Mouse (Mus musculus) hindbrain, postnatal 0 days (tissue): Measurements from ENCODE around the gene Vegfa. TPM values are rescaled to one million over a fixed set of nuclear protein-coding genes. Genes with fewer than 3 reads are reported as not detected.

Source experiments
- ATAC-seq: fragments of 200-750 bp; cut with Nextera tagmentation; 2 replicates; pipeline ENCODE4 v1.8.0; 2017; ENCODE audit warnings: mild to moderate bottlenecking, moderate TSS enrichment, moderate library complexity
- DNase-seq: peaks from one replicate; pipeline ENCODE4 v3.0.0-alpha.2; 2015; ENCODE audit warnings: low spot score
- H3K27ac ChIP-seq: fragments of 300-500 bp; sonication (generic); 2 replicates; pipeline ENCODE4 v1.5.1; 2014; ENCODE audit warnings: mild to moderate bottlenecking
- H3K27me3 ChIP-seq: fragments of 300-500 bp; sonication (generic); 2 replicates; pipeline ENCODE4 v1.6.1; 2014; ENCODE audit warnings: low read length, mixed read lengths; ENCODE audit not compliant: insufficient read depth
- H3K36me3 ChIP-seq: fragments of 300-500 bp; sonication (generic); 2 replicates; pipeline ENCODE4 v1.6.1; 2014; ENCODE audit warnings: low read length, mixed read lengths; ENCODE audit not compliant: insufficient read depth
- H3K4me1 ChIP-seq: fragments of 300-500 bp; sonication (generic); 2 replicates; pipeline ENCODE4 v1.6.1; 2014; ENCODE audit warnings: antibody characterized with exemption, low read length, mixed read lengths; ENCODE audit not compliant: insufficient read depth
- H3K4me2 ChIP-seq: fragments of 300-500 bp; sonication (generic); 2 replicates; pipeline ENCODE4 v1.6.1; 2014; ENCODE audit warnings: low read depth, mild to moderate bottlenecking, low read length, moderate library complexity, mixed read lengths
- H3K4me3 ChIP-seq: fragments of 300-500 bp; sonication (generic); 2 replicates; pipeline ENCODE4 v1.5.1; 2014; ENCODE audit warnings: low read length
- H3K9ac ChIP-seq: fragments of 300-500 bp; sonication (generic); replicated peaks from 2 replicates; pipeline ENCODE4 v1.6.1; 2014; ENCODE audit warnings: mild to moderate bottlenecking, low read length, moderate library complexity, mixed read lengths
- H3K9me3 ChIP-seq: fragments of 300-500 bp; sonication (generic); 2 replicates; pipeline ENCODE4 v1.6.1; 2016; ENCODE audit warnings: low read length, mixed read lengths
- CTCF ChIP-seq: IDR thresholded peaks from 2 replicates; pipeline ENCODE4 v1.5.1; 2016; ENCODE audit warnings: antibody characterized with exemption, control low read depth, low read depth
- WGBS: fragments of 180-500 bp; shearing (Covaris S2); extraction: QIAGEN DNeasy Blood & Tissue Kit; methylation state at CpG from one replicate; pipeline ENCODE4 v1.1.7; 2014; 5-methylcytosine and 5-hydroxymethylcytosine counted together
- polyA plus RNA-seq: library from polyadenylated mRNA; unstranded; fragments of >200 nt; fragmentation: Nextera tagmentation; extraction: Ambion mirVana; gene quantifications from 2 replicates; pipeline ENCODE4 v1.2.1, GENCODE M21; 2015
- total RNA-seq: library from RNA; depleted of rRNA; stranded (reverse); fragments of >200 nt; gene quantifications from 2 replicates; pipeline ENCODE4 v1.2.3, GENCODE M21; 2014

The Vegfa gene
- total and polyA plus RNA-seq, 2 experiments from 2014 or later, result 4.8 to 89.5 TPM

DNA sequence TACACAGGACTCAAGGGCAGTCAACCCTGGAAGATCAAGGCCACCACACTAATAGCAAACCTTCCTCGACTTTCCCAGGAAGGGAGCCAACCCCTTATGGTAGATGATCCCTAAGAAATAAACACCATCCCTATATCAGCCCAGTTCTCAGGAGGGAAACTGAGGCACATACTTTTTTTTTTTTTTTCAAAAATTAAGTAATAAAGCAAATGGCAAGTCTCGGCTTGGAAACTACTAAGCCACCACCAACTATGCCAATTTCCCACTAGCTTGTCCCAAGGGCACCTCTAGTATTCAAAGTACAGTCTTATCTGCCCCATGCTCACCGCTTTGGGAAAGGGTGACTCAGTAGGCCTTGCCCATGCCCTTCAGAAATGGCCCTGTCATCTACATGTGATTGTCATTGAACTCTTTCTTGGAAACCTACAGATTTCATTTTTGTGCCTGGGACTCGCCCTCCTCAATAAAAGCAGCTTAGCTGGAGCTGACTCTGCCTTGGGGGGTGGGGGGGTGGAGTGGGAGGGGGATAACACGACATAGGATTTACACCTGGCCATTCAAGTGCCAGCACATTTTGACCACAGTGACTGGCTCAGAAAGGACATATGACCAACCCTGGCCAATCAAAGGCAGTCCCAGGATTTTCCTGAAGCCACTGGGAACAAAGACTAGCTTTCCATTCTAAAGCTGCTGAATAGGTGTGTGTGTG is 43.5 kb upstream of the Vegfa start:
- H3K4me3 ChIP-seq, result no peak overlapping the region
- H3K9ac ChIP-seq, result no peak overlapping the region
- no peak for TF ChIP-seq CTCF
- H3K4me1 ChIP-seq, result no peaks in the 10 kb centered on the region
- H3K36me3 ChIP-seq, result no peaks in the 10 kb centered on the region
- DNase-seq, result no peak
- no peak overlapping the region for H3K27ac ChIP-seq
- ATAC-seq, result peak; percentile 28; the same call in 1 of the 2 replicates
- H3K27me3 ChIP-seq, result no peaks in the 10 kb centered on the region
- 74% methylated on average over 5 of the region's 5 CpGs for WGBS
- no peak overlapping the region for H3K4me2 ChIP-seq
- H3K9me3 ChIP-seq, result no peaks in the 10 kb centered on the region

DNA sequence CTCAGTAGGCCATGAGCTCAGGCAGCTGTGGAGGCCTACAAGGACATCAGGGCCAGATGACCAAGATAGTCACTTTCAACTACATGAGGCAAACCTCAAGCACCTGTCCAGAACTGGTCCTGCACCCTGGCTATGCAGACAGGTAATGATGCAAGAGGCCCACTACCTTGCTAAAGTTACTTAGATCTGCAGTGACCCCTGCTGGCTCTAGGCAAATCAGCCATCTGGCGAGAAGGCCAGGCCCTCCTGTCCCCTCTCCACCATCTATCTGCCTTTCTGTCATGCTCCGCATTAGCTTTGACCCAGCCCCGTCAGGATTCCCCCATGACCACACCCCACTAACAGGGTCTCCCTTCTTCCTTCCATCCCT is 42.9 kb upstream of the Vegfa start:
- DNase-seq (peak; percentile 32), ATAC-seq (no peak)

DNA sequence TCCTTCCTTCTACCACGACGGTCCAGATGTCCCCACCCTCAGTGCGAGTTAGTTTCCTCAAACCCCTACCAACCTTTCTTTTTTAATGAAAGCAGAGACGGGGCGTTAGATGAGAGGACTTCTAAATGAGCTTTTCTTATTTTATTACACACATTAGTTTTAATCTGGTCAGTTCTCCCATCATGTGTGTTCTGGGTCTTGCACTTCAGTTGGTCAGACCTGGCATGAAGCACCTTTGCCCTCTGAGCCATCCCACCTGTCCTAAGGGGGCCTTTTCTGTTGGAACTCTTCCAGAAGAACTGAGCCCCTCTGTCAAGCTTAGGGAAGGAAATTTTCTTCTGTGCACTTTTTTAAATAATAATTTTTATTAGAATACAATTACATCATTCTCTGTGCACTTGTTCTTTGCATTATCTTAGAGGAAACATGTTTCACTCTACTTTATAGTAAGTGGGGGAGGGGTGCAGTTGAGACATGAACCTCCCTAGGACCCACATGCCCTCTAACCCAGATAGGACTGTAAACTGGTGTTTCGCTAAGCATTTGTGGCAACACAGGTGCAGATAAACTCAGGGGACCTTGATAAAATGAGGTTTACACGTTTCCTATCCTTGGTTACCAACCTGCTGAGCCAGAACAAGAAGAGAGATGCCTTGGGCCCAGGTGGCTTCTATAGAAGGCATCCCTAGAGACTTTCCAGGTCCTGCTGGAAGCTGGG is 42.4 kb upstream of the Vegfa start:
- no peak for ATAC-seq
- Histone ChIP-seq H3K9ac (no peak overlapping the region), H3K27me3 (no peaks in the 10 kb centered on the region), H3K9me3 (no peaks in the 10 kb centered on the region), H3K36me3 (no peaks in the 10 kb centered on the region), H3K4me2 (0 out of 2 replicates have a peak overlapping the region, but pooled peaks have one; percentile 25), H3K4me3 (no peak overlapping the region), H3K4me1 (no peaks in the 10 kb centered on the region), H3K27ac (no peak overlapping the region)
- TF ChIP-seq CTCF, result no peak
- 57% methylated on average over 7 of the region's 7 CpGs for WGBS
- no peak for DNase-seq

More for the DNA sequence above, 42.9 kb upstream of the Vegfa start:
- no peak overlapping the region for H3K9ac ChIP-seq
- H3K4me1 ChIP-seq, result no peaks in the 10 kb centered on the region
- H3K4me3 ChIP-seq, result no peak overlapping the region
- H3K36me3 ChIP-seq, result no peaks in the 10 kb centered on the region
- no peaks in the 10 kb centered on the region for H3K9me3 ChIP-seq
- H3K27me3 ChIP-seq, result no peaks in the 10 kb centered on the region
- TF ChIP-seq CTCF, result peak; percentile 55
- no peak overlapping the region for H3K4me2 ChIP-seq
- no peak overlapping the region for H3K27ac ChIP-seq
- 54% methylated on average over 3 of the region's 3 CpGs for WGBS

DNA sequence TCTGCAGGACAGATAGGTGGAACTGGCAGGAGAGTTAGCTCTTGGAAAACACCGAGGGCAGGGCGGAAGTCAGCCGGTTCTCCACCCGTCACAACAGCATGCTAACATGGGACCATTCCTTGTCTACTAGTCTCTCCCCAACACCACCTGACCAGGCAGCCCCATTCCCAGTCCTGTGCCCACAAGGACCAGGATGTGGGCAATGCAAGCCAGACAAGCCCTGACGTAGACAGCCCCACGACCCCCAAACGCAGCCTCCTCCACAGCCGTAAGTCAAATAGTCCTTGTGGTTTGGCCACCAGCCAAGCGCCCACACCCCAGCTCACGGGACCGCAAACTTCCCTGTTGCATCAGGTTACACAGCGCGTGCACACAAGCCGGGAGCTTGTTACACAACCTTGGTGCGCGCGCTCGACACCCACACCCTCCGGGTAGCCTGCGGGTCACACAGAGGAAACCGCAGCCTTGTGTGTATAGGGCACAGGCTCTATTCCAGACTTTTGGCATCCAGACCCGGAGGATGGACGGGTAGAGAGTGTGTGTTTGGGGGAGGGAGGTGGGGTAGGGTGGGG is 41.6 kb upstream of the Vegfa start:
- TF ChIP-seq CTCF, result no peak
- WGBS, result 47% methylated on average over 23 of the region's 23 CpGs
- no peaks in the 10 kb centered on the region for H3K36me3 ChIP-seq

DNA sequence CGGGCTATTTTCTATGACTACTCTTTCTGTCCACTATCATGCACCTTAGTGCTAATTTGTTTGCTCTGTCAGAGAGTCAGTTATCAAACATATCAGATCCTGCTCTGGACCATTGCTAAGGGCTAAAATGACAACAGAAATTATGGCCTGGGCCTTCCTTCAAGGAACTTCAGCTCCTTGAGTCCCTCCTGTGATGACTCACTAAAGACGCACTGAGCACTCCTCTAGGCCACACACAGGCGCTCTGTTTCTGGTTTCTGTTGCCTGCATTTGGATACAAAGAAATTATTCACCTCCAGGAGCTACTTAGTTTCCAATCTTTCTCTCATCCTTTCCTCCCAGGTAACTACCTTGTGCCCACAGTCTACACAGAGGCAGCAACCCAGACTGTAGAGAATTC is 39.4 kb upstream of the Vegfa start:
- Histone ChIP-seq H3K4me1 (no peaks in the 10 kb centered on the region), H3K4me3 (no peak overlapping the region), H3K9ac (no peak overlapping the region), H3K9me3 (no peaks in the 10 kb centered on the region), H3K27me3 (no peaks in the 10 kb centered on the region), H3K36me3 (no peaks in the 10 kb centered on the region), H3K4me2 (no peak overlapping the region), H3K27ac (no peak overlapping the region)
- 95% methylated on average over 3 of the region's 3 CpGs for WGBS
- ATAC-seq (no peak), DNase-seq (no peak)
- no peak for TF ChIP-seq CTCF

More for the DNA sequence above, 41.6 kb upstream of the Vegfa start:
- 0 out of 2 replicates have a peak overlapping the region, but pooled peaks have one; percentile 25 for H3K4me2 ChIP-seq
- no peak overlapping the region for H3K27ac ChIP-seq
- peak; percentile 43; the same call in 1 of the 2 replicates for ATAC-seq
- H3K27me3 ChIP-seq, result no peaks in the 10 kb centered on the region
- H3K4me1 ChIP-seq, result no peaks in the 10 kb centered on the region
- peak; percentile 29 for DNase-seq
- no peak overlapping the region for H3K4me3 ChIP-seq
- no peaks in the 10 kb centered on the region for H3K9me3 ChIP-seq
- H3K9ac ChIP-seq, result no peak overlapping the region

DNA sequence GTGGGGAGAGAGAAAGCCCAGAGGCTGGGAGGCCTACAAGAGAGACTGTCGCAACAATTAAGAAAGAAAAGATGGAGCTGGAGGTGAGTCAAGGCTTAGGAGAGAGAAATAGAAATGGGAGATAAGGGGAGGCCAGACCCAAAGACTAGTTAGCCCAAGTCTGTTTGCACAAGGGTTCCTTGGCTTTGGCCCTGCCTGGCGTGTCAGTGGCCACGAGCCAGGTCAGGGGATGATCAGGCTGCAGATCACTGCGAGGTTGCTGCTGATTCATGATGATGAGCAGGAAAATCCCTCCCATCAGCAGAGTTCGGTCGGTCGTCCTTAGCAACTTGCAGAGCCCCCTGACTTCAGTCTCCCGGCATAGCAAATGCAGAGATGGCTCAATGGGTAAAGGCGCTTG is 37.9 kb upstream of the Vegfa start:
- Histone ChIP-seq H3K36me3 (no peaks in the 10 kb centered on the region), H3K27ac (no peak overlapping the region), H3K9ac (no peak overlapping the region), H3K4me2 (no peak overlapping the region), H3K27me3 (no peaks in the 10 kb centered on the region), H3K4me1 (no peaks in the 10 kb centered on the region), H3K4me3 (no peak overlapping the region), H3K9me3 (no peaks in the 10 kb centered on the region)
- TF ChIP-seq CTCF, result no peak
- 44% methylated on average over 9 of the region's 9 CpGs for WGBS
- DNase-seq (peak; percentile 8), ATAC-seq (no peak)

DNA sequence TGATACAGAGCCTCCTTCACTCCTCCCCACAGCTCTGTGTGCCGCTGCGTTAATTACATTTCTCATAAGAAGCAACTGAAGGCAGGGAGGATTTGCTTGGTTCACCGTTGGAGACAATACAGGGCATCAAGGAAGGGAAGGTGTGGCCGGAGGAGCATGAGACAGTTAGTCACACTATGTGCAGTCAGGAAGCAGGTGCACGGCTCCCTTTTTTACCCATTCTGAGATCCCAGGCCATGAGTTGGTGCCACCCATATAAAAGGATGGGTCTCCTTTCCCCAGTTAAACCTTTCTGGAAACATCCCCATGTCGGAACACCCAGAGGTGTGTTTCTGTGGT is 31.8 kb upstream of the Vegfa start:
- H3K9ac ChIP-seq, result no peak overlapping the region
- no peaks in the 10 kb centered on the region for H3K27me3 ChIP-seq
- H3K4me1 ChIP-seq, result peaks cover 6% of the 10 kb centered on the region; the same call in 1 of the 2 replicates
- no peak for TF ChIP-seq CTCF
- DNase-seq (no peak), ATAC-seq (no peak)
- no peak overlapping the region for H3K4me3 ChIP-seq
- H3K4me2 ChIP-seq, result no peak overlapping the region
- no peak overlapping the region for H3K27ac ChIP-seq
- WGBS, result 43% methylated on average over 6 of the region's 6 CpGs
- H3K36me3 ChIP-seq, result no peaks in the 10 kb centered on the region
- no peaks in the 10 kb centered on the region for H3K9me3 ChIP-seq
